Mouse (Mus musculus): ENCODE results near the gene Kmt5b. TPM values are rescaled to one million over a fixed set of nuclear protein-coding genes. Genes with fewer than 3 reads are reported as not detected.

Gene Kmt5b
- total RNA-seq (2021), result 10 to 100 TPM; 21.7 to 24.2 TPM
- long read RNA-seq, experiment 1, partial matches to known transcripts, result 2 of 3 reads
- long read RNA-seq, experiment 1, other reads (novel, unspliced or antisense), result 1 of 3 reads
- long read RNA-seq, experiment 2, partial matches to known transcripts, result 3 of 4 reads
- long read RNA-seq, experiment 2, other reads (novel, unspliced or antisense), result 1 of 4 reads

- Histone ChIP-seq H3K27ac (peak within 1 kb of the TSS; percentile 100), H3K4me3 (peak within 1 kb of the TSS; percentile 97)
- intact Hi-C loops (cut with DNase I), result no loop called here
- TF ChIP-seq CTCF (IDR thresholded peaks at IDR 0.05), result no peak; the same call in 1 of the 2 replicates
- DNase-seq, result no peak
Measured at GRCm38 (mm10) chr19:3767276-3767780, at the start of gene Kmt5b. Kmt5b (plus strand) TSS chr19:3767421.

DNA sequence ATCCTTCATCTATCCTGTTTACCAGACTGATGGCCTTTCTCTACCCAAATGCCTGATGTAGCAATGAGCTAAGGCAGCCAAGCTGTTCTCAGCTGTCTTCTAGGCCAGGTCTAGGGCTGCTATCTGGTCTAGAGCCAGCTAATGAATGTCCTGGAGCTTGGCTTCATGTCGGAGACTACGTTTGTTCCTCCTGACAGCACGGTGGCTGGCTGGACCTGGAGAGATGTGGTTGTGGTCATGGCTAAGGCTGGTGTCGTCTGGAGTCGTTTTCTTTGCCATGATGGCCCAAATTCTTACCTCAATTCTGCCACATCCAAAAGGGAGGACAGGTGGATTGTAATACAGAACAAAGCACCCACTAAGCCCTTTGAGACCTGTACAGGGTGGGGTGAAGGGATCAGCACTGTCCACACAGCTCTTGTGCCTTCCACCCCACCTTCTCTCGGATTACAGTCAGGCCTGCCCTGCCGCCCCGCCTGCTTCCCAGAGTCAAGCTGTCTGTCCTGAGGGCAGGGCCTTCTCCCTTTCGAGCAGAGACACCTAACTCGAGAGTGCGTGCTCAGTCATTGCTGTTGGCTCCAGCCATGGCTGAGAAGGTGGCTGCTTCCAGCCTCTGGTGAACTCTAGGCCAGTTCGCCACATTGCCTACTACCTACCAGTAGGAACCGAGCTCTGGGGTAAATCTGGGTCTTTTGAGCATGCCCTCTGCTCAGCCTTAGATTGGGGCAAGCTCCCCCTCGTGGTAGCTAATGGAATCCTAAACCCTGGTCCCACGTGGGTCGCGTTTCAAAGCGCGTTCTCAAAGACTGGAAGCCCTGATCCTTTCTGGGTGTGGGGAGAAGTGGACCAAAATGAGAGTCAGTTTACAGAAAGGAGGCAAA lies 48.5 kb upstream of the Kmt5b start:
- H3K4me3 ChIP-seq, result peak overlapping the region; percentile 64
- peak overlapping the region; percentile 63 for H3K27ac ChIP-seq
- peak; percentile 51 for TF ChIP-seq CTCF (IDR thresholded peaks at IDR 0.05)
- intact Hi-C loops (cut with DNase I), result loop anchor here (1.0 to 5.0 kb wide), 3 partner anchors 20 to 136 kb away; no protein-coding TSS in a partner anchor
- peak; percentile 66 for DNase-seq

GRCm38 (mm10) chr19:3719362-3719891 lies 47.8 kb upstream of the Kmt5b start:
- intact Hi-C loops (cut with DNase I), result loop anchor here (1.0 to 5.0 kb wide), 3 partner anchors 21 to 137 kb away; no protein-coding TSS in a partner anchor
- H3K4me3 ChIP-seq, result peak overlapping the region; percentile 64
- peak overlapping the region; percentile 63 for H3K27ac ChIP-seq
- peak; percentile 62 for TF ChIP-seq CTCF (IDR thresholded peaks at IDR 0.05)
- DNase-seq, result peak; percentile 81

DNA sequence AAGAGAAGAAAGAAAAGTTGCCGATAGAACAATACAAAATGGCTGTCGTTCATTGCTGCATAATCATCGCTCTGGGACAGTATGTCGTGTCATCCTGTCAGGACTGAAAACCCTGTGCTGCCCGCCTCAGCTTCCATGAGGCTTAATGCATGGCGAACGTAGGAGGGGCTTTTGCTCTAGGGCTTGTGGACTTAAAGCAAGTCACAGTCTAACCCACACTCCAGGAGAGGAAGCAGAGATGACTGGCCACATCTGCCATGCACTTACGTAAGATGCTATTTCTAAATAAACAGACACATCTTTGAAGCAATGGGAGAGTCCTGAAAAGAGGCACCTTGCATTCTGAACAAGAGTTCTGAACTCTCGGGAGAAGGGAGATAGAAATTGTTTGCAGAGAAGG lies 44.1 kb upstream of the Kmt5b start:
- no peak overlapping the region for H3K27ac ChIP-seq
- H3K4me3 ChIP-seq, result no peak overlapping the region
- TF ChIP-seq CTCF (IDR thresholded peaks at IDR 0.05), result no peak
- no peak for DNase-seq
- intact Hi-C loops (cut with DNase I), result no loop called here

GRCm38 (mm10) chr19:3723904-3724303 lies 43.3 kb upstream of the Kmt5b start:
- peak; percentile 70 for TF ChIP-seq CTCF (IDR thresholded peaks at IDR 0.05)
- intact Hi-C loops (cut with DNase I), result no loop called here
- no peak for DNase-seq
- Histone ChIP-seq H3K27ac (no peak overlapping the region), H3K4me3 (no peak overlapping the region)

- intact Hi-C loops (cut with DNase I), result loop anchor here (5.0 kb wide), 1 partner anchor 258 kb away; no protein-coding TSS in a partner anchor
- no peak overlapping the region for H3K4me3 ChIP-seq
- peak; percentile 93 for TF ChIP-seq CTCF (IDR thresholded peaks at IDR 0.05)
- DNase-seq, result peak; percentile 72
- H3K27ac ChIP-seq, result no peak overlapping the region
Measured at GRCm38 (mm10) chr19:3724779-3725178, 42.4 kb upstream of the Kmt5b start.

DNA sequence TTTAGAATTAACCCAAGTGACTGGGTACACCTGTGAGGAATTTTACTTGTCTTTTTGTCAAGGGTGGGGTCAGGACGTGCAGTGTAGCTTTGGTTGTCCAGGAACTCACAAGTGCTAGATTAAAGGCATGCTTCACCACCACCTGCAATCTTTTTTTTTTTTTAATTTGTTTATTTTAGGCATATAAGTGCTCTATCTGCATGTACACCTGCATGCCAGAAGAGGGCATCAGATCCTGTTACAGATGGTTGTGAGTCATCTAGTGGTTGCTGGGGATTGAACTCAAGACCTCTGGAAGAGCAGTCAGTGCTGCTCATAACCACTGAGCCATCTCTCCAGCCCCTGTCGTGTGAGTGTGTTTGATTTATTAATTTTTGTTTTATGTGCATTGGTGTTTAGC lies 38.3 kb upstream of the Kmt5b start:
- intact Hi-C loops (cut with DNase I), result loop anchor here (5.0 kb wide), 1 partner anchor 253 kb away; no protein-coding TSS in a partner anchor
- no peak for DNase-seq
- no peak; the same call in 1 of the 2 replicates for TF ChIP-seq CTCF (IDR thresholded peaks at IDR 0.05)
- no peak overlapping the region for H3K27ac ChIP-seq
- no peak overlapping the region for H3K4me3 ChIP-seq

- no peak for DNase-seq
- Histone ChIP-seq H3K27ac (no peak overlapping the region), H3K4me3 (no peak overlapping the region)
- intact Hi-C loops (cut with DNase I), result no loop called here
- TF ChIP-seq CTCF (IDR thresholded peaks at IDR 0.05), result no peak
Measured at GRCm38 (mm10) chr19:3730781-3731646, 36.2 kb upstream of the Kmt5b start.

DNA sequence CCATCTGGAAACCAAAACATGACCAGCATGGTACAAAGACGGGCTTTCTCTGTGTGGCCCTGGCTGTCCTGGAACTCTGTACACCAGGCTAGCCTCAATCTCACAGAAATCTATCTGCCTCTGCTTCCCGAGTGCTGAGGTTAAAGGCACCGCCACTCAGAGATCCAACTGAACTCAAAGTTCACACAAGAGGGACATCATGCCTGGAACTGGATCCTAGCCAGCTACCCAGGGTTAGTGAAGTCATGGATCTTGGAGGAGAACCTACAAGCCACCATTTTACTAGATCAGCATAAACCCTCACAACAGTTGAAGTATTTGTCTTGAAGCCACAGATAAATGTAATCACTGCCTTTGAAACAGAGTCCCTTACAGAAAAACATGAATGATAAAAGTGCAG lies 31.2 kb upstream of the Kmt5b start:
- DNase-seq, result no peak
- no peak for TF ChIP-seq CTCF (IDR thresholded peaks at IDR 0.05)
- Histone ChIP-seq H3K4me3 (no peak overlapping the region), H3K27ac (no peak overlapping the region)
- intact Hi-C loops (cut with DNase I), result no loop called here

- H3K4me3 ChIP-seq, result no peak overlapping the region
- DNase-seq, result no peak
- intact Hi-C loops (cut with DNase I), result no loop called here
- no peak overlapping the region for H3K27ac ChIP-seq
- no peak for TF ChIP-seq CTCF (IDR thresholded peaks at IDR 0.05)
Measured at GRCm38 (mm10) chr19:3739650-3740049, 27.6 kb upstream of the Kmt5b start.

- intact Hi-C loops (cut with DNase I), result no loop called here
- Histone ChIP-seq H3K27ac (no peak overlapping the region), H3K4me3 (no peak overlapping the region)
- no peak for DNase-seq
- no peak for TF ChIP-seq CTCF (IDR thresholded peaks at IDR 0.05)
Measured at GRCm38 (mm10) chr19:3742716-3743115, 24.5 kb upstream of the Kmt5b start.

GRCm38 (mm10) chr19:3743362-3743761 lies 23.9 kb upstream of the Kmt5b start:
- no peak for TF ChIP-seq CTCF (IDR thresholded peaks at IDR 0.05)
- no peak for DNase-seq
- H3K27ac ChIP-seq, result no peak overlapping the region
- no peak overlapping the region for H3K4me3 ChIP-seq
- intact Hi-C loops (cut with DNase I), result no loop called here
